Mouse (Mus musculus): Measurements from ENCODE around the gene Pcdh7. TPM values are rescaled to one million over a fixed set of nuclear protein-coding genes. Genes with fewer than 3 reads are reported as not detected.

Gene Pcdh7
- total RNA-seq, 2 experiments from 2014 or later = 121 to 128 TPM

DNA sequence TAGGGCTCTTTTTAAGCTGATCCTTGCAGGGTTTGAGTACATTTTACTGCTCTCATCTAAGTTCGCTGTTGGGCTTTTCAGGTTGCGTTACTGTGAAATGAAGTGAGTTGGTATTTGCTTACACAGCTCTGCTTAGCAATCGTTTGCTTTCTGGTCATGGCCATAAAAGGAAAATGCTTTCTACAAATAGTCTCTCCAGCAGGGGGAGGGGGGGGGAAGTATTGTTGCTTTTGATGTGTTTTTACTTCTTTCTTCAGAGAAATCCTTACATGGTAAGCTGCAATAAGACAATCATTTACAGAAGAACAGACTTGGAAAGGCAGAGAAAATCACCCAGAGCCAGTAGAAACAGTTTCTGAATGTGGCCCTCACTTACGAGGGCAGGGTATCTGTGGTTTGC is 150.9 kb downstream of the Pcdh7 start:
- intact Hi-C loops (cut with DNase I) = no loop called here
- DNase-seq = peak in 1 of 2 experiments; percentile 10

DNA sequence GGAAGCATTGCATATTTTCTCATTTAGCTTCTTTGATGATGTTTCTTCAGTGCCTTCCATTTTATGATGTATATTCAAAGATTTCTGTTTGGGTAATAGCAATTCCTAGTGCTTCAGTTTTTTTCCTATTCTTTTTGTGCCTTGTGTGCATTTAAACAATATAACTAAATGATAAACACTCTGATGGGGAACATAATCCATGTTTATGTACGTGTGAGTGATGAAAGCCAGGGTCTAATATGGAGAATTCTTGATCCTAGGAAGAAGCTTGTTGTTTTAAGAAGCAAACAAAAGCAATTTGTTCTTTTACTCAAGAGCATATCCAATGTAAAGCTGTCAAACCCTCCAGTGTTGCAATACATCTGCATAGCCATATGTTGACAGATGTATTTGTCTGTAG is 153.0 kb downstream of the Pcdh7 start:
- intact Hi-C loops (cut with DNase I) = no loop called here
- no peak for DNase-seq

DNA sequence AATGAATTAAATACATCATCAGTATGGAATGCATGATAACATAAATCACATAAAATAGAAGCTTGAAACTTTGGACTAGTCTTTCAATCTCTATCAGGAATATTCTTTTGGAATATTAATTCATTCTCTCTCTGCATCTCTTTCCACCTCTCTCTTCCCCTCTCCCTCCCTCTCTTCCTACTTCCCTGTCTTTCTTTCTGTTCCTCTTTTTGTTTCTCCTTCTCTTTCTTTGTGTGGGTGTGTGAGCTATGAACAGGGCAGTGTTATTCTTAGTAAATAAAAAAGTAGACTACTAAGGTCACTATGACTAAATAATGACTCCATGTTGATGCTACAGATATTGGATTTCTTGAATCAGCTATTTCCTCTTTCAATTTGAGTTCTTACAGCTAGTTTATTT is 167.2 kb downstream of the Pcdh7 start:
- intact Hi-C loops (cut with DNase I) = loop anchor here (5.0 kb wide), 1 partner anchor 123 kb away; no protein-coding TSS in a partner anchor
- no peak for DNase-seq

DNA sequence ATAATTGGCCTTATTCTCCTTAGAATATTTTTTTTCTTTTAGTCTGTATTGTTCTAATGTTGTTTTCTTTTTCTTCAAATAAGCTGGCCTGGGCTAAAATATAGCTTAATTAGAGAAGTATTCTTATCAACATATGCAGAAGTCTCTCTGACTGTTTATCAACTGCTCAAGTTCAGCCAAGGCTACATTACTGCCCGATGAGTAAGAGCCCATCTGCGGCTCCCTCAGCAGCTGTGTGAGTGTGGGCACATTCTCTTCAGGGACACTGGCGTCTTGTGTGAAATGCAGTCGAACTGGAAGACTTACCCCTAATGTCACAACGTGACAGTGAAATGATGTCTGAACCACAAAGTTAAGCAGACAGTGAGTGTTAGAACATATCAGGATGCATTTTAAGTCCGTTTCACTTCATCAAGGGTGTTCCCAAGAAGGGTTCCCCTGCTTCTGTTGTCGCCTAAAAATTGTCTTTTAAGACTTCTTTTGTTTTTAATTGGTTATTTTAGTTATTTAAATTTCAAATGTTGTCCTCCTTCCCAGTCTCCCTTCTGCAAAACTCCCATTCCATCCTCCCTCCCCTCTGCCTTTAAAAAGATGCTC is 181.3 kb downstream of the Pcdh7 start:
- DNase-seq = peak; percentile 43 to 48
- intact Hi-C loops (cut with DNase I) = no loop called here

DNA sequence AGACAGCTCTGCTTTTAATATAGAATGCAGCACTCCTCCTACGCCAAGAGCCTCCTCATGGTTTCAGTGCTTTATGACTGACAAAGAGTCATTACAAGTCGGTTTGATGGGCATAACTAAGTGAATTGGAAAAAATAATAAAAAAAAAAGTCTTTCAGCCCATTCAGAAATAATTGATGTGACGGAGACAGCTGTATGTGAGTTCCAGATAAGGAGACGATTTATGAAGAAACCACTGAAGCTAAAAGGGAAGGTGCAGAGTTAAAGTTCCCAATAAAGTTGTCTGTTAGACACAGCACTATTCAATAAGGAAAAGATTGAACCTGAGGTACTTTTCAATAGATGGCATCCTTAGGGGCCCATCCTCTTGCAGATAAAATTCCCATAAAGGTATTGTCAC is 189.5 kb downstream of the Pcdh7 start:
- intact Hi-C loops (cut with DNase I) = no loop called here
- no peak for DNase-seq

DNA sequence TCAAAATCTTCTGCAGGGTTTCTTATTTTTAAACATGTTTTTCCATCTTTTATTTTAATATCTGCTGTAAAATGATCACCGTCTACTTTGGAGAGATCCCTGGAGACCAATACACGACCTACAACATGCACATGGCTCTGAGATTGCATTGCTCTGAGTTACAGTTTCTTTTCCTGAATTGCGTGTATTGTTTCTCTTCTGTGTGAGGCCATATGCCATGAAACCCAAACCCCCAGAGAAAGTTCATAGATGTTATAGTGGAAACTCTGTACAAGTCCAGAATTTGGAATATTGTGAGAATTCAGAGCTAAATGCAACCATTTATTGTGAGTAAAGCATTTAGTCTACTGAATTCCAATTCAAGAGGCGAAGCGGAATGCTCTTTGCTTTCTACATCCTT is 203.4 kb downstream of the Pcdh7 start:
- intact Hi-C loops (cut with DNase I) = no loop called here
- no peak for DNase-seq

DNA sequence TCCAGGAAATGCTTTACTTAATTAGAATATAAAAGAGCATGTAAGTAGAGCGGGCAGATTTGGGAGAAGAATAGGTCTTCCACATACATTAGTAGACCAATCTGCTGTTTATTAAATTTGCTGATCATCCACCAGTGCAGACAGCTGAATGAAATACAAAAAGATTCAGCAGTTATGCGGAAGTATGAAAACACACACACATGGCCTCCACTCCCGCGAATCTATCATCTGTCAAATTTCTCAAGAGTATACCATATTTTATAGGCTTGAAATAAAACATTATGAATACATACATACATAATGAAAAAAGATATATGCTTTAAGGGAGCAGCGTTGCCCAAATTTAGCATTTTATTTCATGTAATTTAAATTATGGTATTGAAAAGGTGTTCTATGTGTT is 213.6 kb downstream of the Pcdh7 start:
- no peak for DNase-seq
- intact Hi-C loops (cut with DNase I) = no loop called here

DNA sequence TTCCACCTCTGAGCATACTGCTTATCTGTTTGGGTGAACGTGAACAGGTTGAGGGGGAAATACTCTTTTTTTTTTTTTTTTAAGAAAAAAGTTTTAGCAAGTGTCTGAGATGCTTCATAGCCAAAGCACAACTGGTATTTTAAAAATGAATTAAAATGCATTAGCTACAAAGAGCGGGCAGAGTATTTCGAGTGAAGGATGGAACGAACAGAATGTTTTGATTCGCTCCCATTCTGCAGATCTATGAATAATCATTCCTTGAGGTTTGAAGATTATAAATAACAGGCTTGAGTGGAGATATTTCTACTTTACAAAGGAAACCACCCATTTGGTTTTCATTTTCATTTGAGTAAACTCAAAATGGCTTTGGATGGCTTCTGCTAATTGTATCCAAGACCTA is 214.0 kb downstream of the Pcdh7 start:
- no peak for DNase-seq
- intact Hi-C loops (cut with DNase I) = no loop called here

DNA sequence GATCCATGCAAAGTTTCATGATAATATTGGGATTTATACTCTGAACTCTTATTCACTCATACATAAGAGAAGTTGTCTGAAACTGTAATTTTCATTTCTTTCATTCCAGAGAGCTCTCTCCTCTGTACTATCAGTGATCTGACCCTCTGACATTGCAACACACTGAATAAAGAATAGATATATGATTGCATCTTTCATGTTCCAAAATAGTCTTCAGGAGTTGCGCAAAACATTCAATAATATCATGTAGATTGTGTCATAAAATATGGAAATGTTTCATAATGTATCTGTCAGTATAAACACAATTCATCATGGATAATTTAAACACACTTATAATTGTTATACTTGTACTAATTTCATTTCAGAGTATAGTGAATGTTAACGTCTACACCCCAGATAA is 216.9 kb downstream of the Pcdh7 start:
- DNase-seq = no peak
- intact Hi-C loops (cut with DNase I) = no loop called here

DNA sequence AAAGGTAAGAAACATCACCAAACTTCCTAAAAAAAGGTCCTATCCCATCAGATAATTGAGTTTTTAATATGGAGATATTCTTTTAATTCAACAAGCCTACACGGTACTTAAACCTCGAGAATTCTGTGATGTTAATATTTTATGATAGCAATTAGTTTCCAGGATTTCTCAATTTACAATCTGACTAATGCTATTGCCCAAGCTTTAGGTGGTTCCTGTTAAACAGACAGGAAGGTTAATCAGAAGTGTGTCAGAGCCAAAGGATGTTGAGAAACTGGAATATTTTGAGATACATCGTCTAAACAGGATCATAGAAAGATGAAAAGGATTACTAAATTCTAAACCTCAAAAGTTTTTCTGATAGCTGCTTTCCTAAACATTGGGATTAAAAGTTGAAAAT is 222.7 kb downstream of the Pcdh7 start:
- intact Hi-C loops (cut with DNase I) = no loop called here
- no peak for DNase-seq

DNA sequence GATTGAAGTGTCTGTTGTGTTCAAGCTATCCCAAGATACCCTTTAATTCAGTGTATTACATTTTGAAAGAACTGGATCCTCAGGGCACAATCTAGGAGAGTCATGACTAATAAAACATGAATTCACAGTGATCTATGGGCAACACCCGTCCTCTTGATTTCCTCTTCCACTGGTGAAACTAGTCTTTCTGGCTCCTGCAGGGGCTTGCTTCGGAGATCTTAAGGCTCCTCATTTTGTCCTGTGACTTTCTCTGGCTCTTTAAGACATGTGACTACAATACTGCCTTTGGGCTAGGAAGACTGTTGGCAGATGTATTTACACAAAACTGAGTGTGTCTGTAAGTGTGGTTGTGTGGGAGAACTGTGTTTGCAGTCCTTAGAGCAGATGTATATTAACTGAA is 225.4 kb downstream of the Pcdh7 start:
- intact Hi-C loops (cut with DNase I) = no loop called here

DNA sequence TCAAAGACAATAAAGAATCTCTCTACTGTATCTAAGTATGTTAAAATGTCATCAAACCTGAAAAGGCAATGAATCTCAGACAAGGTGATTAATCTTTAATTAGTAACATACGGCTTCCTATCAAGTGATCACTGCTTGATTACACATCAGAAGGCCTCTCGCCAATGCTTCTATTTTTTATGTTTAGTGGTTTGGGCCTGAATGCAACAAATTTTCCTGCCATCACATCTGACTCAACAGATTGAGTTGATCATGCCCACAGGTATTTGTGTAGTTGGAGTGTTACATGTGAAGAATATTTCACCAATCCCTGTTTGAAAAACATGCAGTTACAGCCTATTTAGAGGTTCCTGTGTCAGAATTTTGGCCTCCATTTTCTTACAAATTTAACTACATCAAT is 225.8 kb downstream of the Pcdh7 start:
- intact Hi-C loops (cut with DNase I) = no loop called here
- DNase-seq = no peak

More for the DNA sequence above, 225.4 kb downstream of the Pcdh7 start:
- DNase-seq = no peak

DNA sequence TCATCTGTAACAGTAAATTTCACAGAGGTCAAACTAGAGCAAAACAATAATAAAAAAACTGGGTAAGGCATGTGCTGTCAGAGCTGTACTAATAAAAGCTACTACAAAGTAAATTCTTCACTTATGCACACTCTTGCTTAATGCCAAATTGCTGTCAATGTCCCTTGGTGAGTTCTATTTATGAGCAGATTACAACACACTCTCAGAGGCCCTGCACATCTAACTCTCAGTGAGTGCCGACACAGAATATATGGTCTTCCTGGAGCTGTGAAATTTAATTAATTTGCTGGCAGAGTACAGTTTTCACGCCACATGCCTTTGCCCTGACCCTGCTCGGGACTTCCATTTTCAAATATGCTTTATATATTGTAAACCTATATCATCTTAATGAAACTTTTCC is 227.7 kb downstream of the Pcdh7 start:
- intact Hi-C loops (cut with DNase I) = no loop called here
- peak; percentile 44 to 51 for DNase-seq

DNA sequence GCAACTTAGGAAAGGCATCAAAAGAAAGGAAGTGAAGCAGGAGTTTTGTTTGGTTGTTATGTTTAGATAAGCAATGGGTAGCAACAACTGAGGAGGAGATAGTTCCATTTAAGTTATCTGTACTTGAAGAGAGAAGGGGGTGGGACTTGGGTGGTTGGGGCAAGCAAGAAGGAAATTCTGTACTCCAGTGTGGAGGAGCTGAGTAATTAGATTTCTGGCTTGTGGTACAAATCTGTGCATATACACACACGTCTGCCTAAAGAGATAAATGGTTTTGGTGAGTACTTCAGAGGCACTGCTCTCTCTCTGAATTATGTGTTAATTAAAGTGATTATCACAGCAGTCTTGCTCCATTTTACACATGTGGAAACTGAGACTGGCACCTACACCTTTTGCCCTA is 241.6 kb downstream of the Pcdh7 start:
- DNase-seq = no peak
- intact Hi-C loops (cut with DNase I) = no loop called here

DNA sequence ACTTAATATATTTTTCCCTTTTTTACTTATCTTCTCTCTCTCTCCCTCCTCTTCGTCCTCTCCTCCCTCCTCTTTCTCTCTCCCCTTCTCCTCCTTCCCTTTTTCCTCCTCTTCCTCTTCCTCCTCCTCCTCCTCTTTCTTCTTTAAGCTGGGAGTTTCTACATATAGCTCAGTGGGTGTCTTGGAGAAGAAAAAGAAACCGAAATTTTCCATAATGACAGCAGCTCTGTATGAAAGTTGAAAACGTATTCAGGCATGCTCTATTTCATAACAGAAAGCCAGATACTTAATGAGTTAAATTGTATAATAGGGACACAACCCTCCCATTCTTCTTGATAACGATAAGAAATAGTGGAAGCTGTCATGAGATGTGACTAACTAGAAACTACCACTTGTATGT is 246.0 kb downstream of the Pcdh7 start:
- no peak for DNase-seq
- intact Hi-C loops (cut with DNase I) = no loop called here

DNA sequence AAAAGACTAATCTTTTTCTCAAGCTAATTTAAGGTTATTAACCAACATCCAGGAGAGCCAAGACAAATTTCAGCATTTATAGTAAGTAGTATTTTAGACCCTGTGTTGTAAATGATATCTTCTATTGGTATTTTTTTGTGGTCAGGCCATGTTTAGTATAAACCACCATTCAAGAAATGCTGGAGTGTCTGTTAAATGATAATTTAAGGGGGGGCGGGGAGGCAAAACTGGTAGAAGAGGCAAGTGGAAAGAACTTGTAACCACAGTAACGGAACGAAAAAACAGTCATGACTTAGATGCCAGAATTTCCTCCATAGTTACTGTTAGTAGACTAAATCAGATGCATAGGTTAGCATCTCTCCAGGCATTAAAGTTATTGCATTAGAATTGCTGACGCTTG is 246.4 kb downstream of the Pcdh7 start:
- intact Hi-C loops (cut with DNase I) = no loop called here
- DNase-seq = no peak

DNA sequence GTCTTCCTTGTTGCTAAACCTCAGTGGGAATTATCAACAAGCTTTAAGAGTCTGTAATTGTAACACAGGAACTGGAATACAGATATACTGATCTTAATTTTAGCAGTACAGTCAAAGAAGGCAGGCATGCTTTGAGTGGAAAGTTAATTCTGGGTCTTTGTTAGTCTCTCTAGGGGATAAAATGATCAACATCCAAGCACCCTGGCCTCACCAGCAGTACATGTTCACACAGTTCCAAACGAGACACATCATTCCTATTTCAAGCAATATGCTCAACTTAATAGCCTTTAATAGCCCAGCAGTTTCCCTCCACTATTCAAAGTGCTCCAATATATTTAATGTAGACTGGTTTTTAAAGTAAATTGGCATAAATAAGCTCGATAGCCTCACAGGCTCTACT is 275.8 kb downstream of the Pcdh7 start:
- intact Hi-C loops (cut with DNase I) = no loop called here
- peak in 1 of 2 experiments; percentile 9 for DNase-seq

DNA sequence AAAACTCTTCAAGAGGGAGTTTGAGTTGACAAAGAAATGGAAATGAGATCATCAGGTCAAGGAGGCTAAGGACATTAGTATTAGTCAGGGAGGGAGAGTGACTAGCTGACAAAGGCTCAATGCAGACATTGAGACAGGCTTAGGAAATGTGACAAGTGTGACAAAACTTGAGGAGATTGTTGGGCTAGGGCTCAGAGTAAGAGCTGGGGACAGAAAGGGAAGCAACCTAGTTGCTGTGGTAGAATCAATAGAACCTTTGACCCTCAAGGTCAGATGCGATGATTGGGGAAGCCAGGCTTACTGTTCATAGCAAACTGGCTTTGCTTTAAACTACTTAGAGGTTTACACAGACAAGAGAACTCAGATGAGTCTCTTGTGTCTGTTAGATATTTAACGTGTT is 303.6 kb downstream of the Pcdh7 start:
- DNase-seq = no peak
- intact Hi-C loops (cut with DNase I) = no loop called here

DNA sequence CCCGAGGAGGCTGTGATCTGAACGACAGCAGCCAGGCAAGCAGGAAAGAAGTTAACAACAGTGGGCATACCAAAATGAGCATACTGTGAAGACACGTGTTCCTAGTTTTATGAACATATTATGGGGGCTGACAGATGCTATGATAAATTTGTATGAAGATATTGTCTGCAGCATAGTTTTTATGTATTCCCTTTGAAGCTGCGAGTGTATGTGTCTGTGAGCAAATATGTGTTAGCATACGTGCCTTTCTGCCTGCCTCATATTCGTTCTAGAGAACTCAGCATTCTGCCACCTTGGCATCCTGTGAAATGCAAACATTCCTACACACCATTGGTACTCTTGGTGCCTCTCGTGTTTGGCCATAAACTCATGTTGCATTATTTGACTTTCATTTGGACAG is 307.4 kb downstream of the Pcdh7 start:
- DNase-seq = no peak
- intact Hi-C loops (cut with DNase I) = no loop called here

DNA sequence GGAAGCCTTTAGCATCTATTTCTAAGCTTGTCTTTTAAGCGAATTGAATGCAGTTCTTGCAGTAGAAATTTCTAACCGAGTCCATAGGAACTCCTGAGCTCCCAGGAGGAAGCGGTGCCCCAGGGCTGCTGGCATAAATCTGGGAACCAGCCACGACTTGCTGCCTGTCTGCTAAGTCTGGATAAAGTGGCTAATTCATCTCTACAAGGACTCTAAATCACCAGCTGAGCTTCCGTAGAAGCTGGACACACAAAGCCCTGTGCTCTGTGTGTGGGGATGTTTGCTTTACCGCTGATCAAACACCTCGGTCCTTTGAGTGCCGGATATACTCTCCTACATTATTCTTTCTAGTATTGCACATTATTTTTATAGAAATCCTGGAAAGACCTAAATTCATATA is 308.0 kb downstream of the Pcdh7 start:
- intact Hi-C loops (cut with DNase I) = no loop called here

DNA sequence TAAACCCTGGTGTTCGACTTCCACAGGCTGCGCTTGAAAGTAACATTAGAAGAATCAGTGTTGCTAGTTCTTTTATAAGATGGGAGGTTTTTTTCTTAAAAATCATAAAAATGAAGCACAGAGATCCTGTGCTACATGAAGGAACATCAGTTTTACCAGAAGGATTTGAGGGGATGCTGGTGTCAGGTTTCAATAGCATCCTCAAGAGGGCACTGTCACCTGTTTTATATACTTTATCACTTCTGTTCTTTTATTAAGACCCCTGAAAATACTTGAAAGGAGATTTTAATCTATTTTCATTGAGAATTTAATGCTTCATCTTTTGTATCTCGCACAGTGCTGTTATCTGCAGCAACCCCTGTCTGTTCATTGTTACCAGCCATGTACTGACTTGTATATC is 322.1 kb downstream of the Pcdh7 start:
- no peak for DNase-seq
- intact Hi-C loops (cut with DNase I) = loop anchor here (5.0 kb wide), 2 partner anchors 323 to 697 kb away; partner anchors contain the start of gene Pcdh7

More for the DNA sequence above, 308.0 kb downstream of the Pcdh7 start:
- no peak for DNase-seq

DNA sequence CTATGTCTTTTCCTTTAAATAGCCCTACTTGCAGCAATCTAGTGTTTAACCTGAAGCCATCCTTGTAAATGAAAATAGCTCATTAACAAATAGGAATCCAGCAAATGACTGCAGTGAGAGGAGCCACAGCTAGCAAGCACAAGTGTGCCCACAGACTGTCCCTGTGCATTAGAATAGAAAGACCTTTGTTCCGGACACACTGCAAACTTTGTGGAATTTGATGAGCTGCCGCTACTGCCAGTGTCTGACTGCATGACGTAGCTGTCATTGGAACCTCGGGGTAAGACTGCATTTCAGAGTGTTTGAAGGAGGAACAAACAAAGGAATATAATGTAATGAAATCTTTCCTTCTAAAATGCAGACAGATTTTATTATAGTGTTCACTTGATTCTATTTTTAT is 326.4 kb downstream of the Pcdh7 start:
- peak; percentile 9 to 22 for DNase-seq
- intact Hi-C loops (cut with DNase I) = loop anchor here (5.0 kb wide), 2 partner anchors 327 to 693 kb away; partner anchors contain the start of gene Pcdh7

DNA sequence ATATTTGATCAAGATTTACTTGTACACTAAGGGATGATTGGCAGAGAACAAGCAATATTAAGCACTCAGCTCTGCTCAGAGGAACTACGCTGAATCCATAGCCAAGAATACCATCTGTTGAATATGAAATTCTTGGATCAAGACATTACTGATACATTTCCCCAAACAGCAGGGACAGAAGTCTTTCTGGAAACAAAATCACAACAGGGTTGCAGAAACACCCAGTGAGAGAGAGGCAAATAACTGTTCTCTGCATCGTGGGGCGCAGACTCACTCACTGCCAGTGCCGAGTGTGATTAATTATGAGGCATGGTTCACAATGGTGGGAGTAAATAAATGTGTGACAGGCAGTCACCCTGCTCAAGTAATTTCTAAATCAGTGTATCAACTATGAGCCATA is 363.3 kb downstream of the Pcdh7 start:
- peak in 1 of 2 experiments; percentile 17 for DNase-seq
- intact Hi-C loops (cut with DNase I) = no loop called here

Measured in heart, postnatal 10 days (tissue).